Mouse (Mus musculus) neural tube, embryonic 13.5 days (tissue): ENCODE data around the gene Olfr1306. TPM values are rescaled to one million over a fixed set of nuclear protein-coding genes. Genes with fewer than 3 reads are reported as not detected.

Experiments
- ATAC-seq: fragments of 200-750 bp; cut with Nextera tagmentation; 2 replicates; pipeline ENCODE4 v1.8.0; 2017; ENCODE audit warnings: low read depth, mild to moderate bottlenecking, moderate TSS enrichment, moderate library complexity
- H3K27ac ChIP-seq: fragments of 300-500 bp; sonication (generic); replicated peaks from 2 replicates; pipeline ENCODE4 v1.5.1; 2015; ENCODE audit warnings: moderate library complexity, mild to moderate bottlenecking, inconsistent platforms
- H3K27me3 ChIP-seq: fragments of 300-500 bp; sonication (generic); 2 replicates; pipeline ENCODE4 v1.6.1; 2015; ENCODE audit warnings: mild to moderate bottlenecking, inconsistent platforms
- H3K36me3 ChIP-seq: fragments of 300-500 bp; sonication (generic); 2 replicates; pipeline ENCODE4 v1.6.1; 2015; ENCODE audit warnings: mild to moderate bottlenecking, inconsistent platforms
- H3K4me1 ChIP-seq: fragments of 300-500 bp; sonication (generic); replicated peaks from 2 replicates; pipeline ENCODE4 v1.6.1; 2015; ENCODE audit warnings: inconsistent platforms
- H3K4me2 ChIP-seq: fragments of 300-500 bp; sonication (generic); 2 replicates; pipeline ENCODE4 v1.6.1; 2015; ENCODE audit warnings: inconsistent platforms, mild to moderate bottlenecking, moderate library complexity
- H3K4me3 ChIP-seq: fragments of 300-500 bp; sonication (generic); 2 replicates; pipeline ENCODE4 v1.5.1; 2015; ENCODE audit warnings: mild to moderate bottlenecking, inconsistent platforms
- H3K9ac ChIP-seq: fragments of 300-500 bp; sonication (generic); 2 replicates; pipeline ENCODE4 v1.6.1; 2015; ENCODE audit warnings: moderate library complexity, mild to moderate bottlenecking, inconsistent platforms
- H3K9me3 ChIP-seq: fragments of 300-500 bp; sonication (generic); 2 replicates; pipeline ENCODE4 v1.6.1; 2016; ENCODE audit warnings: inconsistent platforms
- WGBS: fragments of 180-500 bp; shearing (Covaris S2); methylation state at CpG from one replicate; pipeline ENCODE4 v1.1.7; 2015; 5-methylcytosine and 5-hydroxymethylcytosine counted together
- polyA plus RNA-seq: library from polyadenylated mRNA; unstranded; fragments of >200 nt; fragmentation: Nextera tagmentation; extraction: Ambion mirVana; gene quantifications from 2 replicates; pipeline ENCODE4 v1.2.1, GENCODE M21; 2015

The Olfr1306 gene
- not detected in 2 replicates for polyA plus RNA-seq

DNA sequence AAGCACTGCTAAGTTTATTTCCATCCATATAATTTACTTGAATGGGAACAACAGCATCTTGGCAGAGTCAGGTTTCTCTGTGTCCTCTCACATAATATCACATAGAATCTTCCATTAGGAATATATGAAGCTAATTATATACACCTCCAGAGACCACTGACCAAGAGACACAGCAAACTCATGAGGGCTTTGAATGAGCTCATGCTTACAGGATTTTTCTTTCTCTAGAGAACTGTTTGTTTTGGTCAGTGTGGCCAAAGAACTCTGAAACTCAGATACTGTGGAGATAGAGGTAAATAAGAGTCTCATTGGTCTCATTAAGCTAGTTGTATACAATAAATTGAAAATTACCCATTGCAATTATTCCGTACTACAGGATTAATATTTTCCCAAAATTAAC, at the start of gene Olfr1306:
Olfr1306 (minus strand) TSS at position 101 of the 400 bp plus-strand sequence.
- WGBS, result 91% methylated on average over 1 of the region's 1 CpGs
- no peaks in the 10 kb centered on the region for H3K4me1 ChIP-seq
- no peak for ATAC-seq

DNA sequence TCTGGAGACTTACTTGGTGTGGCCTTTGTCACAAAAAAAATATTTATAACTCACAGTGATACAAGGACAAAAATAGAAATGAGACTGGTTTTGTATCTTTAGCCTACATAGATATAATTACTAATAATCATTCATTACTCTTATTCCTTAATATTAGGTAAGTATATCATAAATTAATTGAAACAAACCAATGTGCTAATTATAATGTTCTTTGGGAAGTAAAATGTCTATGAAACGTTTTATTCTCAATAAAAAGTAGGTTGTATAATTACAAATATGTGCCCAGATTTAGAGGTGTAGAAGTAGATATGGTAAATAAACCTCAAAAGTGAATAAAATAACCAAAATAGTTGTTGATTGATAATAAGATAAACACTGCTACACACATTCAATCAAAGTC, 48.8 kb upstream of the Olfr1306 start, which contains the start of gene Olfr1308:
Olfr1308 (minus strand) TSS at position 101 of the 400 bp plus-strand sequence.
- ATAC-seq, result no peak
- H3K9me3 ChIP-seq, result no peaks in the 10 kb centered on the region
- 66% methylated on average over 1 of the region's 1 CpGs for WGBS

More for the DNA sequence above, at the start of gene Olfr1306:
- Histone ChIP-seq H3K9me3 (peaks cover 7% of the 10 kb centered on the region; the same call in 1 of the 2 replicates), H3K9ac (no peak within 1 kb of the TSS), H3K4me3 (no peak within 1 kb of the TSS), H3K36me3 (no peaks in the 10 kb centered on the region), H3K27ac (no peak within 1 kb of the TSS), H3K4me2 (no peak within 1 kb of the TSS), H3K27me3 (no peaks in the 10 kb centered on the region)

DNA sequence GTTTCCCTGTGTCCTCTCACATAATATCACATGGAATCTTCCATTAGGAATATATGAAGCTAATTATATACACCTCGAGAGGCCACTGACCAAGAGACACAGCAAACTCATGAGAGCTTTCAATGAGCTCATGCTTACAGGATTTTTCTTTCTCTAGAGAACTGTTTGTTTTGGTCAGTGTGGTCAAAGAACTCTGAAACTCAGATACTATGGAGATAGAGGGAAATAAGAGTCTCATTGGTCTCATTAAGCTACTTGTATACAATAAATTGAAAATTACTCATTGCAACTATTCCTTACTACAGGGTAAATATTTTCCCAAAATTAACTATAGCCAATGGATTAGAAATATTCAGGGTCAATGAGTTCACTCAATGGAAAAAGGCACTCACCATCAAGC, 33.3 kb upstream of the Olfr1306 start, which contains the start of gene Olfr1307:
Olfr1307 (minus strand) TSS at position 101 of the 400 bp plus-strand sequence.
- Histone ChIP-seq H3K9me3 (no peaks in the 10 kb centered on the region), H3K4me2 (no peak within 1 kb of the TSS), H3K27me3 (no peaks in the 10 kb centered on the region), H3K36me3 (no peaks in the 10 kb centered on the region), H3K4me1 (no peaks in the 10 kb centered on the region), H3K4me3 (no peak within 1 kb of the TSS), H3K27ac (no peak within 1 kb of the TSS), H3K9ac (no peak within 1 kb of the TSS)
- no peak for ATAC-seq
- WGBS, result 78% methylated on average over 1 of the region's 1 CpGs

More for the DNA sequence above, 48.8 kb upstream of the Olfr1306 start, which contains the start of gene Olfr1308:
- no peak within 1 kb of the TSS for H3K4me3 ChIP-seq
- no peaks in the 10 kb centered on the region for H3K36me3 ChIP-seq
- no peak within 1 kb of the TSS for H3K4me2 ChIP-seq
- no peak within 1 kb of the TSS for H3K27ac ChIP-seq
- H3K9ac ChIP-seq, result no peak within 1 kb of the TSS
- H3K4me1 ChIP-seq, result no peaks in the 10 kb centered on the region
- H3K27me3 ChIP-seq, result no peaks in the 10 kb centered on the region

DNA sequence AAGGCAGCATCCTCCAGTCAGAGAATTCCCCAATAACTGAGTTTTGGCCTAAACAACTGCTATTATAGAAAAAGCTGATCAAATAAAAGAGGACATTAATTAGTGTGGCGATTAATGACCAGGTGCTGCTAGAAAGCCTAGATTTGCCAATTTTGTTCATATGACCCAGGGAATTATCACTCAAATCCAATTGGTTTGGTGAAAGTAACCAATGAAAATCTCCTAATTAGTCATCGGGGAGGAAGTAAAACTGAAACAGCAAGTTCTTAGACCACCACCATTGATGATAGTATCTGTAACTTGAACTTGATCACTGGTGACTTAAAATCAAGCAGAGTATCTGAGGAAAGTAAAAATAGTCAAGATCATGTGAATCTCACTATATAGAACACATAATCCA, 39.0 kb downstream of the Olfr1306 start, which contains the start of gene Olfr1305:
Olfr1305 (minus strand) TSS at position 101 of the 400 bp plus-strand sequence.
- no peak within 1 kb of the TSS for H3K4me2 ChIP-seq
- H3K9ac ChIP-seq, result no peak within 1 kb of the TSS
- WGBS, result 94% methylated on average over 2 of the region's 2 CpGs
- no peak for ATAC-seq
- H3K4me3 ChIP-seq, result no peak within 1 kb of the TSS
- no peaks in the 10 kb centered on the region for H3K27me3 ChIP-seq
- no peaks in the 10 kb centered on the region for H3K9me3 ChIP-seq
- H3K4me1 ChIP-seq, result no peaks in the 10 kb centered on the region
- H3K36me3 ChIP-seq, result no peaks in the 10 kb centered on the region
- H3K27ac ChIP-seq, result no peak within 1 kb of the TSS

Other genes with a start within 250 kb of the Olfr1306 start
- not detected in 2 replicates for gene Olfr1301, start 165.3 kb downstream of the Olfr1306 start, polyA plus RNA-seq
- not detected in 2 replicates for gene Olfr1302, start 138.8 kb downstream of the Olfr1306 start, polyA plus RNA-seq
- not detected in 2 replicates for gene Olfr1303, start 95.9 kb downstream of the Olfr1306 start, polyA plus RNA-seq
- not detected in 2 replicates for gene Olfr1305, start 39.1 kb downstream of the Olfr1306 start, polyA plus RNA-seq
- 0.01 TPM in 1 of 2 replicates, not detected in the other for gene Olfr1307, start 33.2 kb upstream of the Olfr1306 start, polyA plus RNA-seq
- not detected in 2 replicates for gene Olfr1308, start 48.7 kb upstream of the Olfr1306 start, polyA plus RNA-seq
- gene Olfr1309, start 74.0 kb upstream of the Olfr1306 start, polyA plus RNA-seq, result not detected in 2 replicates
- not detected in 2 replicates for gene Olfr1310, start 96.4 kb upstream of the Olfr1306 start, polyA plus RNA-seq
- not detected in 2 replicates for gene Olfr1311, start 108.1 kb upstream of the Olfr1306 start, polyA plus RNA-seq
- not detected in 2 replicates for gene Olfr1312, start 134.0 kb upstream of the Olfr1306 start, polyA plus RNA-seq
- not detected in 2 replicates for gene Olfr1313, start 161.6 kb upstream of the Olfr1306 start, polyA plus RNA-seq
- gene Olfr1314, start 180.5 kb upstream of the Olfr1306 start, polyA plus RNA-seq, result not detected in 2 replicates
- gene Olfr1315-ps1, start 199.2 kb upstream of the Olfr1306 start, polyA plus RNA-seq, result not detected in 2 replicates
- not detected in 2 replicates for gene Olfr1316, start 218.7 kb upstream of the Olfr1306 start, polyA plus RNA-seq
- not detected in 2 replicates for gene Olfr1317, start 224.1 kb upstream of the Olfr1306 start, polyA plus RNA-seq
- 0.06 TPM in 1 of 2 replicates, not detected in the other for gene Olfr1318, start 237.9 kb upstream of the Olfr1306 start, polyA plus RNA-seq